Mouse (Mus musculus) cerebellum, adult 9-10 months (tissue): ENCODE measurements at regions not wholly inside any gene's neighbourhood (a gene's known extent, or its start where the extent isn't known, plus 50 kb on each side); places are given as distances from the start of the nearest gene placed in this dataset.

Experiments used
- DNase-seq: peaks from one replicate; pipeline ENCODE4 v3.0.0; 2022

- DNase-seq = no peak
Observed at GRCm38 (mm10) chr2:9185780-9186483, 695.1 kb upstream of the 4930412O13Rik start.

- no peak for DNase-seq
Observed at GRCm38 (mm10) chr2:9193195-9193594, 687.9 kb upstream of the 4930412O13Rik start.

- DNase-seq = no peak
Observed at GRCm38 (mm10) chr2:9197025-9197424, 684.0 kb upstream of the 4930412O13Rik start.

- no peak for DNase-seq
Observed at GRCm38 (mm10) chr2:9207963-9208362, 673.1 kb upstream of the 4930412O13Rik start.
